Mouse (Mus musculus): ENCODE data around the gene Olfr1564. TPM values are rescaled to one million over a fixed set of nuclear protein-coding genes. Genes with fewer than 3 reads are reported as not detected.
"Not testable (repeated sequence)": the region's sequence is repeated elsewhere in the genome, so short reads cannot be mapped to it uniquely, and the experiment has no call there.

Olfr1564 gene
- under 1 TPM; 0.18 to 0.19 TPM for total RNA-seq (2021)
- long read RNA-seq, experiment 1 = 0 reads
- long read RNA-seq, experiment 2 = 0 reads

GRCm38 (mm10) chr17:33221590-33221989 lies at the start of gene Olfr1564:
Gene Olfr1564, minus strand, starts transcription at chr17:33221690.
- DNase-seq = no peak

- no peak for DNase-seq
These were observed 47.4 kb upstream of the Olfr1564 start for GRCm38 (mm10) chr17:33268907-33269306.

GRCm38 (mm10) chr17:33264376-33264775 lies 42.9 kb upstream of the Olfr1564 start, which contains the start of gene Olfr63:
Gene Olfr63, plus strand, starts transcription at chr17:33264676.
- DNase-seq = no peak

GRCm38 (mm10) chr17:33255319-33255657 lies 33.8 kb upstream of the Olfr1564 start:
- DNase-seq = not testable (repeated sequence)

GRCm38 (mm10) chr17:33254530-33255318 lies 33.2 kb upstream of the Olfr1564 start, which contains the start of gene Zfp955a:
Gene Zfp955a, minus strand, starts transcription at chr17:33255145.
- not testable (repeated sequence) for DNase-seq

GRCm38 (mm10) chr17:33236646-33237045 lies 15.2 kb upstream of the Olfr1564 start:
- DNase-seq = not testable (repeated sequence)

GRCm38 (mm10) chr17:33191002-33191401 lies 30.5 kb downstream of the Olfr1564 start, which contains the start of gene Olfr239:
Gene Olfr239, plus strand, starts transcription at chr17:33191302.
- not testable (repeated sequence) for DNase-seq

- DNase-seq = not testable (repeated sequence)
These were observed 53.3 kb downstream of the Olfr1564 start, which contains the start of gene Olfr55 for GRCm38 (mm10) chr17:33168147-33168546. Gene Olfr55, plus strand, starts transcription at chr17:33168447.

Other genes starting within 250 kb of the Olfr1564 start
- 1 to 10 TPM; 3.4 to 4.6 TPM for gene Zfp952, start 228.6 kb downstream of the Olfr1564 start, total RNA-seq (2021)
- gene Zfp763, start 188.3 kb downstream of the Olfr1564 start, total RNA-seq (2021) = 1 to 10 TPM; 1.7 to 2.8 TPM
- gene 4921501E09Rik, start 153.6 kb downstream of the Olfr1564 start, total RNA-seq (2021) = not detected
- gene Zfp563, start 132.4 kb downstream of the Olfr1564 start, total RNA-seq (2021) = 1 to 10 TPM; 3.2 to 3.9 TPM
- gene Morc2b, start 82.0 kb downstream of the Olfr1564 start, total RNA-seq (2021) = under 1 TPM; 0.16 to 0.41 TPM
- gene Olfr55, start 53.2 kb downstream of the Olfr1564 start, total RNA-seq (2021) = not detected
- not detected for gene Olfr239, start 30.4 kb downstream of the Olfr1564 start, total RNA-seq (2021)
- 1 to 10 TPM; 5.0 to 5.1 TPM for gene Zfp955a, start 33.5 kb upstream of the Olfr1564 start, total RNA-seq (2021)
- not detected for gene Olfr63, start 43.0 kb upstream of the Olfr1564 start, total RNA-seq (2021)
- gene Zfp955b, start 67.9 kb upstream of the Olfr1564 start, total RNA-seq (2021) = 10 to 100 TPM; 10.4 to 10.9 TPM
- 1 to 10 TPM; 2.6 to 2.8 TPM for gene Zfp81, start 137.2 kb upstream of the Olfr1564 start, total RNA-seq (2021)
- 1 to 10 TPM; 3.3 to 4.7 TPM for gene Zfp101, start 173.0 kb upstream of the Olfr1564 start, total RNA-seq (2021)
- gene Actl9, start 211.2 kb upstream of the Olfr1564 start, total RNA-seq (2021) = not detected